Mouse (Mus musculus) stomach, embryonic 16.5 days (tissue): ENCODE measurements around the gene Ccdc113. TPM values are rescaled to one million over a fixed set of nuclear protein-coding genes. Genes with fewer than 3 reads are reported as not detected.
"Not testable (repeated sequence)": the region's sequence is repeated elsewhere in the genome, so short reads cannot be mapped to it uniquely, and the experiment has no call there.

ENCODE experiments used
- ATAC-seq: fragments of 200-750 bp; cut with Nextera tagmentation; 2 replicates; pipeline ENCODE4 v1.8.0; 2017; ENCODE audit warnings: moderate number of reproducible peaks, moderate TSS enrichment; ENCODE audit not compliant: insufficient read depth, low FRiP score
- H3K27ac ChIP-seq: fragments of 300-500 bp; sonication (generic); 2 replicates; pipeline ENCODE4 v1.5.1; 2014; ENCODE audit warnings: low read length
- H3K27me3 ChIP-seq: fragments of 300-500 bp; sonication (generic); 2 replicates; pipeline ENCODE4 v1.6.1; 2014; ENCODE audit warnings: low read length, control low read depth, mixed read lengths; ENCODE audit not compliant: control insufficient read depth, insufficient read depth
- H3K36me3 ChIP-seq: fragments of 300-500 bp; sonication (generic); 2 replicates; pipeline ENCODE4 v1.6.1; 2014; ENCODE audit warnings: low read length; ENCODE audit not compliant: control insufficient read depth, insufficient read depth
- H3K4me1 ChIP-seq: fragments of 300-500 bp; sonication (generic); 2 replicates; pipeline ENCODE4 v1.6.1; 2014; ENCODE audit warnings: low read length, control low read depth, mixed read lengths; ENCODE audit not compliant: control insufficient read depth, insufficient read depth
- H3K4me2 ChIP-seq: fragments of 300-500 bp; sonication (generic); 2 replicates; pipeline ENCODE4 v1.6.1; 2014; ENCODE audit warnings: low read depth, low read length, mixed read lengths
- H3K4me3 ChIP-seq: fragments of 300-500 bp; sonication (generic); replicated peaks from 2 replicates; pipeline ENCODE4 v1.5.1; 2014; ENCODE audit warnings: mild to moderate bottlenecking, low read length
- H3K9ac ChIP-seq: fragments of 300-500 bp; sonication (generic); 2 replicates; pipeline ENCODE4 v1.6.1; 2014; ENCODE audit warnings: low read length
- H3K9me3 ChIP-seq: fragments of 300-500 bp; sonication (generic); replicated peaks from 2 replicates; pipeline ENCODE4 v1.6.1; 2016; ENCODE audit warnings: low read length, control low read depth; ENCODE audit not compliant: control insufficient read depth
- WGBS: fragments of 180-500 bp; shearing (Covaris S2); extraction: QIAGEN DNeasy Blood & Tissue Kit; methylation state at CpG from one replicate; pipeline ENCODE4 v1.1.7; 2014; 5-methylcytosine and 5-hydroxymethylcytosine counted together
- polyA plus RNA-seq: library from polyadenylated mRNA; unstranded; fragments of >200 nt; fragmentation: Nextera tagmentation; extraction: Ambion mirVana; gene quantifications from 2 replicates; pipeline ENCODE4 v1.2.1, GENCODE M21; 2015

The Ccdc113 gene
- polyA plus RNA-seq, 1 experiment from 2014 or later: 0.31 TPM

GRCm38 (mm10) chr8:95590539-95590938, 56.7 kb downstream of the Ccdc113 start:
- Histone ChIP-seq H3K9ac (no peak overlapping the region), H3K36me3 (no peaks in the 10 kb centered on the region), H3K4me1 (no peaks in the 10 kb centered on the region), H3K4me3 (no peak overlapping the region), H3K4me2 (no peak overlapping the region), H3K9me3 (no peaks in the 10 kb centered on the region), H3K27ac (no peak overlapping the region), H3K27me3 (no peaks in the 10 kb centered on the region)
- WGBS: 68% methylated on average over 4 of the region's 4 CpGs
- ATAC-seq: no peak

- Histone ChIP-seq H3K27ac (no peak overlapping the region), H3K4me2 (no peak overlapping the region), H3K27me3 (no peaks in the 10 kb centered on the region), H3K4me1 (no peaks in the 10 kb centered on the region), H3K4me3 (no peak overlapping the region), H3K9me3 (no peaks in the 10 kb centered on the region), H3K36me3 (no peaks in the 10 kb centered on the region), H3K9ac (no peak overlapping the region)
- WGBS: 79% methylated on average over 12 of the region's 12 CpGs
- no peak for ATAC-seq
These were observed 58.4 kb downstream of the Ccdc113 start for GRCm38 (mm10) chr8:95592131-95592780.

GRCm38 (mm10) chr8:95593439-95594393, 59.8 kb downstream of the Ccdc113 start:
- no peaks in the 10 kb centered on the region for H3K27me3 ChIP-seq
- 89% methylated on average over 7 of the region's 7 CpGs for WGBS
- H3K9me3 ChIP-seq: no peaks in the 10 kb centered on the region
- no peaks in the 10 kb centered on the region for H3K36me3 ChIP-seq
- H3K9ac ChIP-seq: no peak overlapping the region
- no peaks in the 10 kb centered on the region for H3K4me1 ChIP-seq
- H3K27ac ChIP-seq: no peak overlapping the region
- no peak overlapping the region for H3K4me3 ChIP-seq
- no peak for ATAC-seq
- no peak overlapping the region for H3K4me2 ChIP-seq

GRCm38 (mm10) chr8:95595131-95595530, 61.2 kb downstream of the Ccdc113 start:
- Histone ChIP-seq H3K27me3 (no peaks in the 10 kb centered on the region), H3K4me3 (no peak overlapping the region), H3K9me3 (no peaks in the 10 kb centered on the region), H3K4me1 (no peaks in the 10 kb centered on the region), H3K9ac (no peak overlapping the region), H3K36me3 (no peaks in the 10 kb centered on the region), H3K27ac (no peak overlapping the region), H3K4me2 (no peak overlapping the region)
- 81% methylated on average over 14 of the region's 14 CpGs for WGBS
- no peak for ATAC-seq

GRCm38 (mm10) chr8:95596841-95597241, 63.0 kb downstream of the Ccdc113 start:
- Histone ChIP-seq H3K4me2 (no peak overlapping the region), H3K4me3 (no peak overlapping the region), H3K36me3 (no peaks in the 10 kb centered on the region), H3K9me3 (no peaks in the 10 kb centered on the region), H3K9ac (no peak overlapping the region), H3K27me3 (no peaks in the 10 kb centered on the region), H3K4me1 (no peaks in the 10 kb centered on the region), H3K27ac (no peak overlapping the region)
- no peak for ATAC-seq
- 20% methylated on average over 4 of the region's 4 CpGs for WGBS

GRCm38 (mm10) chr8:95599861-95600260, 66.0 kb downstream of the Ccdc113 start:
- H3K4me2 ChIP-seq: no peak overlapping the region
- H3K27ac ChIP-seq: no peak overlapping the region
- ATAC-seq: no peak
- no peaks in the 10 kb centered on the region for H3K9me3 ChIP-seq
- H3K27me3 ChIP-seq: no peaks in the 10 kb centered on the region
- no peaks in the 10 kb centered on the region for H3K36me3 ChIP-seq
- 11% methylated on average over 11 of the region's 11 CpGs for WGBS
- no peak overlapping the region for H3K9ac ChIP-seq
- H3K4me3 ChIP-seq: no peak overlapping the region
- no peaks in the 10 kb centered on the region for H3K4me1 ChIP-seq

- ATAC-seq: no peak
- H3K9me3 ChIP-seq: no peaks in the 10 kb centered on the region
- no peak overlapping the region for H3K4me3 ChIP-seq
- no peaks in the 10 kb centered on the region for H3K4me1 ChIP-seq
- H3K4me2 ChIP-seq: no peak overlapping the region
- no peaks in the 10 kb centered on the region for H3K27me3 ChIP-seq
- no peak overlapping the region for H3K27ac ChIP-seq
- WGBS: 71% methylated on average over 15 of the region's 15 CpGs
- H3K36me3 ChIP-seq: no peaks in the 10 kb centered on the region
- no peak overlapping the region for H3K9ac ChIP-seq
These were observed 67.4 kb downstream of the Ccdc113 start for GRCm38 (mm10) chr8:95601306-95601705.

GRCm38 (mm10) chr8:95602168-95602567, 68.3 kb downstream of the Ccdc113 start:
- Histone ChIP-seq H3K27me3 (no peaks in the 10 kb centered on the region), H3K4me1 (no peaks in the 10 kb centered on the region), H3K9ac (no peak overlapping the region), H3K4me2 (no peak overlapping the region), H3K9me3 (no peaks in the 10 kb centered on the region), H3K27ac (no peak overlapping the region), H3K4me3 (no peak overlapping the region), H3K36me3 (no peaks in the 10 kb centered on the region)
- ATAC-seq: no peak
- 69% methylated on average over 2 of the region's 2 CpGs for WGBS

GRCm38 (mm10) chr8:95606509-95606908, 72.6 kb downstream of the Ccdc113 start:
- not testable (repeated sequence) for H3K9me3 ChIP-seq, H3K27me3 ChIP-seq, H3K4me1 ChIP-seq, H3K4me2 ChIP-seq, H3K27ac ChIP-seq, H3K4me3 ChIP-seq, H3K36me3 ChIP-seq, H3K9ac ChIP-seq, ATAC-seq
- WGBS: 17% methylated on average over 4 of the region's 5 CpGs
